Mouse (Mus musculus): ENCODE data around the gene Map4k1. TPM values are rescaled to one million over a fixed set of nuclear protein-coding genes. Genes with fewer than 3 reads are reported as not detected.
"Not testable (repeated sequence)": the region's sequence is repeated elsewhere in the genome, so short reads cannot be mapped to it uniquely, and the experiment has no call there.

Map4k1 gene
- total RNA-seq, 1 experiment from 2014 or later = 69.6 TPM

- not testable (repeated sequence) for ATAC-seq (replicated peaks in 1 of 2; ENCODE audit: insufficient read depth in 1 of 2, low FRiP score in 2 of 2, low TSS enrichment in 1 of 2, low read depth in 1 of 2, poor library complexity in 2 of 2, severe bottlenecking in 2 of 2)
Observed at GRCm38 (mm10) chr7:28968120-28968519, 13.7 kb upstream of the Map4k1 start.

- ATAC-seq (replicated peaks in 1 of 2; ENCODE audit: insufficient read depth in 1 of 2, low FRiP score in 2 of 2, low TSS enrichment in 1 of 2, low read depth in 1 of 2, poor library complexity in 2 of 2, severe bottlenecking in 2 of 2) = no peak
Observed at GRCm38 (mm10) chr7:28969271-28969670, 12.6 kb upstream of the Map4k1 start.

GRCm38 (mm10) chr7:28969672-28970394, 12.0 kb upstream of the Map4k1 start:
- no peak for ATAC-seq (replicated peaks in 1 of 2; ENCODE audit: insufficient read depth in 1 of 2, low FRiP score in 2 of 2, low TSS enrichment in 1 of 2, low read depth in 1 of 2, poor library complexity in 2 of 2, severe bottlenecking in 2 of 2)

- no peak for ATAC-seq (replicated peaks in 1 of 2; ENCODE audit: insufficient read depth in 1 of 2, low FRiP score in 2 of 2, low TSS enrichment in 1 of 2, low read depth in 1 of 2, poor library complexity in 2 of 2, severe bottlenecking in 2 of 2)
Observed at GRCm38 (mm10) chr7:28971029-28971428, 10.8 kb upstream of the Map4k1 start.

- ATAC-seq (replicated peaks in 1 of 2; ENCODE audit: insufficient read depth in 1 of 2, low FRiP score in 2 of 2, low TSS enrichment in 1 of 2, low read depth in 1 of 2, poor library complexity in 2 of 2, severe bottlenecking in 2 of 2) = no peak
Observed at GRCm38 (mm10) chr7:28971770-28972269, 10.0 kb upstream of the Map4k1 start.

GRCm38 (mm10) chr7:28972542-28972985, 9.3 kb upstream of the Map4k1 start:
- peak; percentile 54 to 65; a peak in 2 of 4 replicates for ATAC-seq (replicated peaks in 1 of 2; ENCODE audit: insufficient read depth in 1 of 2, low FRiP score in 2 of 2, low TSS enrichment in 1 of 2, low read depth in 1 of 2, poor library complexity in 2 of 2, severe bottlenecking in 2 of 2)

- ATAC-seq (replicated peaks in 1 of 2; ENCODE audit: insufficient read depth in 1 of 2, low FRiP score in 2 of 2, low TSS enrichment in 1 of 2, low read depth in 1 of 2, poor library complexity in 2 of 2, severe bottlenecking in 2 of 2) = no peak
Observed at GRCm38 (mm10) chr7:28973025-28973424, 8.8 kb upstream of the Map4k1 start.

GRCm38 (mm10) chr7:28977556-28977955, 4.3 kb upstream of the Map4k1 start:
- no peak for ATAC-seq (replicated peaks in 1 of 2; ENCODE audit: insufficient read depth in 1 of 2, low FRiP score in 2 of 2, low TSS enrichment in 1 of 2, low read depth in 1 of 2, poor library complexity in 2 of 2, severe bottlenecking in 2 of 2)

- ATAC-seq (replicated peaks in 1 of 2; ENCODE audit: insufficient read depth in 1 of 2, low FRiP score in 2 of 2, low TSS enrichment in 1 of 2, low read depth in 1 of 2, poor library complexity in 2 of 2, severe bottlenecking in 2 of 2) = peak; percentile 67 to 74
Observed at GRCm38 (mm10) chr7:28982274-28983013, 594 bp downstream of the Map4k1 start.

GRCm38 (mm10) chr7:28983141-28983564, 1.3 kb downstream of the Map4k1 start:
- peak; percentile 8 to 27; a peak in 1 of 4 replicates for ATAC-seq (replicated peaks in 1 of 2; ENCODE audit: insufficient read depth in 1 of 2, low FRiP score in 2 of 2, low TSS enrichment in 1 of 2, low read depth in 1 of 2, poor library complexity in 2 of 2, severe bottlenecking in 2 of 2)

- no peak for ATAC-seq (replicated peaks in 1 of 2; ENCODE audit: insufficient read depth in 1 of 2, low FRiP score in 2 of 2, low TSS enrichment in 1 of 2, low read depth in 1 of 2, poor library complexity in 2 of 2, severe bottlenecking in 2 of 2)
Observed at GRCm38 (mm10) chr7:28983849-28984248, 2.0 kb downstream of the Map4k1 start.

GRCm38 (mm10) chr7:28984452-28984851, 2.6 kb downstream of the Map4k1 start:
- ATAC-seq (replicated peaks in 1 of 2; ENCODE audit: insufficient read depth in 1 of 2, low FRiP score in 2 of 2, low TSS enrichment in 1 of 2, low read depth in 1 of 2, poor library complexity in 2 of 2, severe bottlenecking in 2 of 2) = no peak

GRCm38 (mm10) chr7:28985207-28985606, 3.4 kb downstream of the Map4k1 start:
- ATAC-seq (replicated peaks in 1 of 2; ENCODE audit: insufficient read depth in 1 of 2, low FRiP score in 2 of 2, low TSS enrichment in 1 of 2, low read depth in 1 of 2, poor library complexity in 2 of 2, severe bottlenecking in 2 of 2) = no peak

GRCm38 (mm10) chr7:28990766-28991273, 9.0 kb downstream of the Map4k1 start:
- no peak for ATAC-seq (replicated peaks in 1 of 2; ENCODE audit: insufficient read depth in 1 of 2, low FRiP score in 2 of 2, low TSS enrichment in 1 of 2, low read depth in 1 of 2, poor library complexity in 2 of 2, severe bottlenecking in 2 of 2)

- ATAC-seq (replicated peaks in 1 of 2; ENCODE audit: insufficient read depth in 1 of 2, low FRiP score in 2 of 2, low TSS enrichment in 1 of 2, low read depth in 1 of 2, poor library complexity in 2 of 2, severe bottlenecking in 2 of 2) = no peak
Observed at GRCm38 (mm10) chr7:28991616-28992015, 9.8 kb downstream of the Map4k1 start.

GRCm38 (mm10) chr7:28992997-28993396, 11.1 kb downstream of the Map4k1 start:
- no peak for ATAC-seq (replicated peaks in 1 of 2; ENCODE audit: insufficient read depth in 1 of 2, low FRiP score in 2 of 2, low TSS enrichment in 1 of 2, low read depth in 1 of 2, poor library complexity in 2 of 2, severe bottlenecking in 2 of 2)

- ATAC-seq (replicated peaks in 1 of 2; ENCODE audit: insufficient read depth in 1 of 2, low FRiP score in 2 of 2, low TSS enrichment in 1 of 2, low read depth in 1 of 2, poor library complexity in 2 of 2, severe bottlenecking in 2 of 2) = no peak
Observed at GRCm38 (mm10) chr7:28993402-28993801, 11.6 kb downstream of the Map4k1 start.

All from hematopoietic stem cell, adult 5-6 weeks (primary cell).